ENCODE assay signal across 25 mouse cellular contexts in the genomic region with DNA sequence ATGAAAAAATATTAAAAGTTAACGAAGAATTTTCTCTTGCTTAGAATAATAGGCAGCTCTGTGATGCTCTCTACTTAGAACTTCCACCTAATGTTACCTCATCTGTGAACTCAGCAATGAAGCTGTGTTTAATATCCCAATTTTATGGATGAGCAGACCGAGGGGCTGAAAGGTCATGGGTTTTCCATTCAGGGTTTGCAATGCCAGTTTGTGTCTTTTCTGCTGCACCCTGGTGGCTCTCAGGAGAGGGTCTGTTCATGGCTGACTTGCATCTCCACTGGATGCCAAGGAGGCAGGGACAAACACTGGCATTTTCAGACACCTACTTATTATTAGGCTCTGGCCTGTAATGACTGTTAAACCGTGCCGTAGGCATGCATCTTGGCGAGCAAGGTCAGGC.
DNase-seq lines count a peak whose midpoint lies in the region; ATAC-seq and TF ChIP-seq lines count a peak whose summit lies in the region.
"Had no signal": no experiment of that assay in that cellular context is flagged by ENCODE, and none has a peak within 500 bp of the region (broad histone marks: within the 10 kb centered on the region; RNA-seq: fewer than 3 reads in every experiment).

No protein-coding gene starts in this region.

- peak; percentile 35 for DNase-seq in heart, adult 11 months
- DNase-seq in heart, postnatal 14 days: no peak
- DNase-seq in midbrain, embryonic 14.5 days: no peak
- DNase-seq in brain, embryonic 14.5 days (ENCODE audit: low read depth): peak; percentile 37
- peak; percentile 66 for DNase-seq in retina, postnatal 1 day
- DNase-seq in gastrocnemius, postnatal 10 days: no peak
- DNase-seq in B cell, adult 2 months: no peak
- DNase-seq: adrenal gland, adult 8-10 months; adrenal gland, postnatal 14 days; adrenal gland, postnatal 36 days; cerebellum, adult 11 months; cerebellum, adult 18-20 months; cerebellum, adult 8-10 months; cerebellum, adult 9-11 months; cerebellum, postnatal 14 days; cerebellum, postnatal 36 days; embryo, embryonic 11 days had no signal

- no peak overlapping the region for H3K4me2 ChIP-seq in midbrain, embryonic 13.5 days (replicated peaks)
- H3K4me2 ChIP-seq in midbrain, embryonic 14.5 days (ENCODE audit: low read length): no peak overlapping the region
- H3K4me2 ChIP-seq: embryonic facial prominence, embryonic 13.5 days; embryonic facial prominence, embryonic 15.5 days; forebrain, embryonic 12.5 days had no signal

- no peaks in the 10 kb centered on the region for H3K36me3 ChIP-seq in midbrain, embryonic 13.5 days
- no peaks in the 10 kb centered on the region for H3K36me3 ChIP-seq in midbrain, embryonic 14.5 days (ENCODE audit: control insufficient read depth, insufficient read depth, low read length)
- H3K36me3 ChIP-seq: embryonic facial prominence, embryonic 13.5 days; embryonic facial prominence, embryonic 15.5 days; forebrain, embryonic 10.5 days; forebrain, embryonic 12.5 days had no signal

- H3K27ac ChIP-seq in midbrain, embryonic 13.5 days: no peak overlapping the region
- H3K27ac ChIP-seq in midbrain, embryonic 14.5 days (replicated peaks; ENCODE audit: low read depth, low read length): no peak overlapping the region
- H3K27ac ChIP-seq: embryonic facial prominence, embryonic 13.5 days; embryonic facial prominence, embryonic 15.5 days; forebrain, embryonic 10.5 days; forebrain, embryonic 12.5 days had no signal

- 0 out of 2 replicates have a peak, but pooled peaks have one; percentile 27 for ATAC-seq in midbrain, embryonic 13.5 days
- no peak for ATAC-seq in midbrain, embryonic 14.5 days (ENCODE audit: low FRiP score, low TSS enrichment)
- ATAC-seq: forebrain, embryonic 14.5 days; forebrain, embryonic 16.5 days had no signal

- no peak for TF ChIP-seq CTCF in brain, embryonic 14.5 days (IDR thresholded peaks at IDR 0.05; ENCODE audit: borderline replicate concordance, extremely low read depth, insufficient read depth, insufficient read length)

- H3K9ac ChIP-seq in midbrain, embryonic 13.5 days (replicated peaks): no peak overlapping the region
- H3K9ac ChIP-seq in midbrain, embryonic 14.5 days (replicated peaks; ENCODE audit: low read length): no peak overlapping the region
- H3K9ac ChIP-seq: embryonic facial prominence, embryonic 13.5 days; embryonic facial prominence, embryonic 15.5 days; forebrain, embryonic 12.5 days had no signal

- no peaks in the 10 kb centered on the region for H3K9me3 ChIP-seq in midbrain, embryonic 13.5 days
- H3K9me3 ChIP-seq in midbrain, embryonic 14.5 days (ENCODE audit: control insufficient read depth, low read length): no peaks in the 10 kb centered on the region
- H3K9me3 ChIP-seq: embryonic facial prominence, embryonic 13.5 days; embryonic facial prominence, embryonic 15.5 days; forebrain, embryonic 10.5 days; forebrain, embryonic 12.5 days had no signal

- 56% methylated on average over 5 of the region's 5 CpGs for WGBS in midbrain, embryonic 13.5 days
- WGBS in midbrain, embryonic 14.5 days: 60% methylated on average over 5 of the region's 5 CpGs

- H3K27me3 ChIP-seq in midbrain, embryonic 13.5 days: no peaks in the 10 kb centered on the region
- no peaks in the 10 kb centered on the region for H3K27me3 ChIP-seq in midbrain, embryonic 14.5 days (ENCODE audit: control insufficient read depth, insufficient read depth, low read length)
- H3K27me3 ChIP-seq: embryonic facial prominence, embryonic 13.5 days; embryonic facial prominence, embryonic 15.5 days; forebrain, embryonic 12.5 days had no signal

- intact Hi-C loops in heart, postnatal 14 days (cut with DNase I): no loop called here

- H3K4me1 ChIP-seq in midbrain, embryonic 13.5 days (replicated peaks): peaks cover 13% of the 10 kb centered on the region
- H3K4me1 ChIP-seq in midbrain, embryonic 14.5 days (ENCODE audit: control insufficient read depth, insufficient read depth, low read length): no peaks in the 10 kb centered on the region
- H3K4me1 ChIP-seq: embryonic facial prominence, embryonic 15.5 days had no signal

- H3K4me3 ChIP-seq in midbrain, embryonic 13.5 days (replicated peaks): no peak overlapping the region
- H3K4me3 ChIP-seq in midbrain, embryonic 14.5 days (replicated peaks; ENCODE audit: low read depth, low read length): no peak overlapping the region
- H3K4me3 ChIP-seq: embryonic facial prominence, embryonic 13.5 days; embryonic facial prominence, embryonic 15.5 days; erythroblast, embryonic 14.5 days; forebrain, embryonic 10.5 days; forebrain, embryonic 12.5 days had no signal

- no peak for TF ChIP-seq POLR2A in brain, embryonic 14.5 days (IDR thresholded peaks at IDR 0.05; ENCODE audit: borderline replicate concordance, extremely low read depth, insufficient read depth, insufficient read length, poor library complexity, severe bottlenecking)

Comparison
In these comparisons a context has a peak if more than half of its experiments do, and no peak if none do; other contexts are left out.
1. DNase-seq: peak in heart, adult 11 months (single experiment), brain, embryonic 14.5 days (single experiment) and retina, postnatal 1 day (single experiment); none in heart, postnatal 14 days (0 of 2), midbrain, embryonic 14.5 days (single experiment), gastrocnemius, postnatal 10 days (single experiment) and B cell, adult 2 months (0 of 2).